Mouse (Mus musculus) CD4-positive, CD25-positive, alpha-beta regulatory T cell (primary cell): ENCODE results near the gene Ahdc1. TPM values are rescaled to one million over a fixed set of nuclear protein-coding genes. Genes with fewer than 3 reads are reported as not detected.

Experiments
- polyA plus RNA-seq: library from polyadenylated mRNA; unstranded; fragments of 100-300 nt; shearing (Covaris generic); gene quantifications from one replicate; pipeline ENCODE4 v1.2.1, GENCODE M21; 2017

Gene Ahdc1
- 6.8 TPM for polyA plus RNA-seq

GRCm38 (mm10) chr4:133011028-133011820 lies at the start of gene Ahdc1:
Ahdc1 (plus strand) TSS chr4:133011260.

GRCm38 (mm10) chr4:132973814-132974398 lies 37.2 kb upstream of the Ahdc1 start, which contains the start of gene Fgr:
Fgr (plus strand) TSS chr4:132974095.

Other genes starting within 250 kb of the Ahdc1 start
- 62.4 TPM for gene Rpa2, start 242.9 kb upstream of the Ahdc1 start, polyA plus RNA-seq
- 1.1 TPM for gene Themis2, start 214.9 kb upstream of the Ahdc1 start, polyA plus RNA-seq
- gene Ppp1r8, start 168.1 kb upstream of the Ahdc1 start, polyA plus RNA-seq, result 50.0 TPM
- 28.0 TPM for gene Stx12, start 126.8 kb upstream of the Ahdc1 start, polyA plus RNA-seq
- gene Fam76a, start 88.7 kb upstream of the Ahdc1 start, polyA plus RNA-seq, result 32.7 TPM
- gene Fgr, start 37.2 kb upstream of the Ahdc1 start, polyA plus RNA-seq, result 3.5 TPM
- gene Wasf2, start 119.2 kb downstream of the Ahdc1 start, polyA plus RNA-seq, result 93.6 TPM
- not detected for gene Cd164l2, start 200.9 kb downstream of the Ahdc1 start, polyA plus RNA-seq
- not detected for gene Gpr3, start 201.3 kb downstream of the Ahdc1 start, polyA plus RNA-seq
- gene Map3k6, start 229.6 kb downstream of the Ahdc1 start, polyA plus RNA-seq, result not detected